ENCODE assay signal across 17 mouse cellular contexts in the genomic region with DNA sequence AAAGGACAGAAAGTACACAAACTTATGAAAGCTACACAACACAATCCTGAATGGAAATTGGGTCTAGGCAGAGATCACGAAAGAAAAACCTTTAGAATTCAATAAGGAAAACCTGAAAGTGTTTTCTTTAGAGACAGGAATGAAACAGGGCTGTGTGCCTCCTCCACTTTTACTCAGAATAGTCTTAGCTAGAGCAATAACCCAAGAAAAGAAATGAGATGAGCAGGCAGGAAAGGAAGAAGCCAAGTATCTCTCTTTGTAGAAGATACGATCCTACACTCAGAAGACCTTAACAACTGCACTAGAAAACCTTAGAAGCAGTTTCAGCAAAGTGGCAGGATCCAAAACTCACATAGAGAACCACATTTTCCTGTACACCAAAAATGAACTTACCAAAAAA.
"Had no signal": no experiment of that assay in that cellular context is flagged by ENCODE, and none has a peak within 500 bp of the region (broad histone marks: within the 10 kb centered on the region; RNA-seq: fewer than 3 reads in every experiment).

No protein-coding gene starts in this region.

- H3K4me2 ChIP-seq: neural tube, embryonic 12.5 days; neural tube, embryonic 13.5 days; neural tube, embryonic 15.5 days; stomach, embryonic 15.5 days had no signal

- H3K4me1 ChIP-seq: neural tube, embryonic 12.5 days; neural tube, embryonic 13.5 days; neural tube, embryonic 15.5 days; stomach, embryonic 15.5 days had no signal

- DNase-seq: retina, postnatal 1 day; right cerebral cortex, adult 18-20 months; right cerebral cortex, postnatal 14 days; right cerebral cortex, postnatal 25 days; right cerebral cortex, postnatal 4 days; spleen, adult 18-20 months; thymus, adult 18-20 months; thymus, adult 2 months; thymus, postnatal 14 days; thymus, postnatal 25 days; thymus, postnatal 36 days; thymus, postnatal 4 days had no signal

- H3K27me3 ChIP-seq: neural tube, embryonic 12.5 days; neural tube, embryonic 13.5 days; neural tube, embryonic 15.5 days; stomach, embryonic 15.5 days had no signal

- H3K9ac ChIP-seq: neural tube, embryonic 12.5 days; neural tube, embryonic 13.5 days; neural tube, embryonic 15.5 days; stomach, embryonic 15.5 days had no signal

- H3K36me3 ChIP-seq: neural tube, embryonic 12.5 days; neural tube, embryonic 13.5 days; neural tube, embryonic 15.5 days; stomach, embryonic 15.5 days had no signal

- H3K9me3 ChIP-seq: neural tube, embryonic 12.5 days; neural tube, embryonic 13.5 days; neural tube, embryonic 15.5 days; stomach, embryonic 15.5 days had no signal

- H3K4me3 ChIP-seq: neural tube, embryonic 12.5 days; neural tube, embryonic 13.5 days; neural tube, embryonic 15.5 days; stomach, embryonic 15.5 days had no signal

- H3K27ac ChIP-seq: neural tube, embryonic 12.5 days; neural tube, embryonic 13.5 days; neural tube, embryonic 15.5 days; stomach, embryonic 15.5 days; stomach, postnatal 0 days had no signal
